Mouse (Mus musculus): Measurements from ENCODE around the gene Rd3. TPM values are rescaled to one million over a fixed set of nuclear protein-coding genes. Genes with fewer than 3 reads are reported as not detected.
A peak's percentile ranks its signal among the peaks of the same experiment; 100 is the strongest.

Rd3 gene
- polyA plus RNA-seq, 1 experiment from 2014 or later = 0.14 TPM

DNA sequence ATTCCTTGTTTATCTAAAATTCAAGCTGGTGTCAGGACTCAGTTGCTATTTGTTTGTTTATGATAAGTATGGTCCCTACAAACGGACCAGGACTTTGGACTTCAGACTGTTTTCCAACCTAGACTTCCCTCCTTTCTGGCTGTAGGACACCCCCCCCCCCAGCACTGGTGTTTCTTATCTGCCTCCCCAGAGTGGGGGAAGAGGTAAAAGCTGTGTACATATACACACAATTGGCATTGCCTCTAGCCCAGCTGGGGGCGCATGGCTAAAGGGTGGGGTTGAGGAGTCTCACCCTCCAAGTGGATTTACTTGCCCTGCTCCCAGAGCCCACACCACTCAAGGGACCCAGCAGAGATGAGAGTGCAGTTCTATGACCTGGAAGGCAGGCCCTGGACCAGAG lies 30.3 kb upstream of the Rd3 start:
- Histone ChIP-seq H3K4me2 (no peak overlapping the region), H3K36me3 (no peaks in the 10 kb centered on the region), H3K4me3 (replicated peaks) (no peak overlapping the region), H3K27ac (no peak overlapping the region), H3K9ac (no peak overlapping the region), H3K9me3 (replicated peaks) (no peaks in the 10 kb centered on the region), H3K27me3 (no peaks in the 10 kb centered on the region), H3K4me1 (replicated peaks) (peaks cover 11% of the 10 kb centered on the region)
- WGBS (ENCODE audit: insufficient replicate concordance) = 46% methylated on average over 2 of the region's 2 CpGs
- DNase-seq (no peak), ATAC-seq (ENCODE audit: low read depth) (no peak)

GRCm38 (mm10) chr1:191947796-191948195 lies 29.4 kb upstream of the Rd3 start:
- 71% methylated on average over 8 of the region's 8 CpGs for WGBS (ENCODE audit: insufficient replicate concordance)
- no peak for ATAC-seq (ENCODE audit: low read depth)

GRCm38 (mm10) chr1:191948600-191948999 lies 28.6 kb upstream of the Rd3 start:
- no peak for DNase-seq
- H3K27me3 ChIP-seq = no peaks in the 10 kb centered on the region
- 70% methylated on average over 8 of the region's 8 CpGs for WGBS (ENCODE audit: insufficient replicate concordance)
- no peaks in the 10 kb centered on the region for H3K36me3 ChIP-seq
- no peak overlapping the region for H3K27ac ChIP-seq
- no peak overlapping the region for H3K9ac ChIP-seq
- peaks cover 11% of the 10 kb centered on the region for H3K4me1 ChIP-seq (replicated peaks)
- no peak overlapping the region for H3K4me3 ChIP-seq (replicated peaks)
- ATAC-seq (ENCODE audit: low read depth) = no peak
- no peaks in the 10 kb centered on the region for H3K9me3 ChIP-seq (replicated peaks)
- H3K4me2 ChIP-seq = no peak overlapping the region

More at GRCm38 (mm10) chr1:191947796-191948195, 29.4 kb upstream of the Rd3 start:
- Histone ChIP-seq H3K4me3 (replicated peaks) (no peak overlapping the region), H3K36me3 (no peaks in the 10 kb centered on the region), H3K27ac (no peak overlapping the region), H3K4me1 (replicated peaks) (peaks cover 11% of the 10 kb centered on the region), H3K27me3 (no peaks in the 10 kb centered on the region), H3K9ac (no peak overlapping the region), H3K9me3 (replicated peaks) (no peaks in the 10 kb centered on the region), H3K4me2 (no peak overlapping the region)
- DNase-seq = no peak

GRCm38 (mm10) chr1:191950611-191951010 lies 26.6 kb upstream of the Rd3 start:
- DNase-seq (no peak), ATAC-seq (ENCODE audit: low read depth) (no peak)
- H3K27me3 ChIP-seq = no peaks in the 10 kb centered on the region
- H3K4me2 ChIP-seq = no peak overlapping the region
- no peak overlapping the region for H3K9ac ChIP-seq
- 55% methylated on average over 2 of the region's 2 CpGs for WGBS (ENCODE audit: insufficient replicate concordance)
- no peak overlapping the region for H3K27ac ChIP-seq
- no peak overlapping the region for H3K4me3 ChIP-seq (replicated peaks)
- H3K4me1 ChIP-seq (replicated peaks) = peaks cover 15% of the 10 kb centered on the region
- no peaks in the 10 kb centered on the region for H3K36me3 ChIP-seq
- no peaks in the 10 kb centered on the region for H3K9me3 ChIP-seq (replicated peaks)

GRCm38 (mm10) chr1:191952733-191953335 lies 24.3 kb upstream of the Rd3 start:
- WGBS (ENCODE audit: insufficient replicate concordance) = 78% methylated on average over 11 of the region's 11 CpGs
- H3K27me3 ChIP-seq = no peaks in the 10 kb centered on the region
- H3K4me1 ChIP-seq (replicated peaks) = peaks cover 15% of the 10 kb centered on the region
- H3K27ac ChIP-seq = no peak overlapping the region
- H3K4me3 ChIP-seq (replicated peaks) = no peak overlapping the region
- no peak for DNase-seq
- no peak overlapping the region for H3K9ac ChIP-seq
- no peaks in the 10 kb centered on the region for H3K36me3 ChIP-seq
- H3K4me2 ChIP-seq = no peak overlapping the region
- no peak for ATAC-seq (ENCODE audit: low read depth)
- H3K9me3 ChIP-seq (replicated peaks) = no peaks in the 10 kb centered on the region

- ATAC-seq (ENCODE audit: low read depth) (peak; percentile 34), DNase-seq (no peak)
- H3K4me2 ChIP-seq = no peak overlapping the region
- H3K27ac ChIP-seq = peak overlapping the region; percentile 1
- no peaks in the 10 kb centered on the region for H3K27me3 ChIP-seq
- no peaks in the 10 kb centered on the region for H3K9me3 ChIP-seq (replicated peaks)
- H3K4me1 ChIP-seq (replicated peaks) = peaks cover 15% of the 10 kb centered on the region
- no peaks in the 10 kb centered on the region for H3K36me3 ChIP-seq
- H3K4me3 ChIP-seq (replicated peaks) = no peak overlapping the region
- H3K9ac ChIP-seq = no peak overlapping the region
- 32% methylated on average over 3 of the region's 3 CpGs for WGBS (ENCODE audit: insufficient replicate concordance)
Observed at GRCm38 (mm10) chr1:191955101-191955500, 22.1 kb upstream of the Rd3 start.

GRCm38 (mm10) chr1:191956261-191956660 lies 20.9 kb upstream of the Rd3 start:
- no peak for DNase-seq
- WGBS (ENCODE audit: insufficient replicate concordance) = 42% methylated on average over 3 of the region's 3 CpGs
- H3K9ac ChIP-seq = no peak overlapping the region
- no peak overlapping the region for H3K4me3 ChIP-seq (replicated peaks)
- no peaks in the 10 kb centered on the region for H3K36me3 ChIP-seq
- no peaks in the 10 kb centered on the region for H3K9me3 ChIP-seq (replicated peaks)
- H3K4me2 ChIP-seq = 0 out of 2 replicates have a peak overlapping the region, but pooled peaks have one; percentile 23
- peak; percentile 57 for ATAC-seq (ENCODE audit: low read depth)
- no peak overlapping the region; the same call in 1 of the 2 replicates for H3K27ac ChIP-seq
- H3K4me1 ChIP-seq (replicated peaks) = peaks cover 15% of the 10 kb centered on the region
- H3K27me3 ChIP-seq = no peaks in the 10 kb centered on the region

DNA sequence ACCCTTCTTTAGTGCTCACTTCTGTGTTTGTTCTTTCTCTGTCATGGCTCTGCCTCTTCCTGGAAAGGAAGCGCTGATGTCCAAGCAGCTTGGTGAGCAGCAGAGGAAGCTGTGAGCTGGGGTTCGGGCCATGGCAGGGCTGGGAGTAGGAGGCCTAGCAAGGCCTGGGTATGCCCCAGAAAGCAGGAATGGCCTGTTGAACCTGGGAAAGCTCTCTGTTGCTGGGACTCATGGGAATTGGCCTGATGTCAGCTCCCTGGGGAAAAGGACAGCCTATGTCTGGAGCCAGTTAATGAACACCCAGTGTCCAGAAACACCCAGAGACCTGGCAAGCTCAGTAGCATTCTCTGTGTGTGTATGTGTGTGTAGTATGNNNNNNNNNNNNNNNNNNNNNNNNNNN lies 20.3 kb upstream of the Rd3 start:
- 49% methylated on average over 2 of the region's 2 CpGs for WGBS (ENCODE audit: insufficient replicate concordance)
- Histone ChIP-seq H3K4me2 (0 out of 2 replicates have a peak overlapping the region, but pooled peaks have one; percentile 23), H3K4me1 (replicated peaks) (peaks cover 15% of the 10 kb centered on the region), H3K9ac (no peak overlapping the region), H3K4me3 (replicated peaks) (no peak overlapping the region), H3K36me3 (no peaks in the 10 kb centered on the region), H3K27ac (peak overlapping the region; percentile 16; the same call in 1 of the 2 replicates), H3K27me3 (no peaks in the 10 kb centered on the region), H3K9me3 (replicated peaks) (no peaks in the 10 kb centered on the region)
- DNase-seq (no peak), ATAC-seq (ENCODE audit: low read depth) (no peak)

GRCm38 (mm10) chr1:191957321-191957720 lies 19.8 kb upstream of the Rd3 start:
- H3K9ac ChIP-seq = no peak overlapping the region
- ATAC-seq (ENCODE audit: low read depth) = no peak
- no peaks in the 10 kb centered on the region for H3K27me3 ChIP-seq
- DNase-seq = no peak
- H3K4me2 ChIP-seq = no peak overlapping the region
- peaks cover 15% of the 10 kb centered on the region for H3K4me1 ChIP-seq (replicated peaks)
- no peaks in the 10 kb centered on the region for H3K9me3 ChIP-seq (replicated peaks)
- no peak overlapping the region for H3K27ac ChIP-seq
- WGBS (ENCODE audit: insufficient replicate concordance) = 77% methylated on average over 3 of the region's 3 CpGs
- no peak overlapping the region for H3K4me3 ChIP-seq (replicated peaks)
- H3K36me3 ChIP-seq = no peaks in the 10 kb centered on the region

DNA sequence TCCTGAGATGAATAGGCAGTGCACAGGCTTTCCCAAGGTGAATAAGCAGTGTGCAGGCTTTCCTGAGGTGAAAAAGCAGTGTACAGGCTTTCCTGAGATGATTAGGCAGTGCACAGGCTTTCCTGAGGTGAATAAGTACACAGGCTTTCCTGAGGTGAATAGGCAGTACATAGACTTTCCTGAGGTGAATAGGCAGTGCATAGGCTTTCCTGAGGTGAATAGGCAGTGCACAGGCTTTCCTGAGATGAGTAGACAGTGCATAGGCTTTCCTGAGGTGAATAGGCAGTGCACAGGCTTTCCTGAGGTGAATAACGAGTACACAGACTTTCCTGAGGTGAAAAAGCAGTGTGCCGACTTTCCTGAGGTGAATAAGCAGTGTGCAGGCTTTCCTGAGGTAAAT lies 16.2 kb upstream of the Rd3 start:
- H3K4me2 ChIP-seq = no peak overlapping the region
- H3K27me3 ChIP-seq = no peaks in the 10 kb centered on the region; the same call in 1 of the 2 replicates
- 32% methylated on average over 2 of the region's 2 CpGs for WGBS (ENCODE audit: insufficient replicate concordance)
- no peak for ATAC-seq (ENCODE audit: low read depth)
- H3K27ac ChIP-seq = no peak overlapping the region
- H3K4me1 ChIP-seq (replicated peaks) = peaks cover 17% of the 10 kb centered on the region
- H3K9ac ChIP-seq = no peak overlapping the region
- no peak overlapping the region for H3K4me3 ChIP-seq (replicated peaks)
- no peaks in the 10 kb centered on the region for H3K36me3 ChIP-seq
- DNase-seq = no peak
- no peaks in the 10 kb centered on the region for H3K9me3 ChIP-seq (replicated peaks)

DNA sequence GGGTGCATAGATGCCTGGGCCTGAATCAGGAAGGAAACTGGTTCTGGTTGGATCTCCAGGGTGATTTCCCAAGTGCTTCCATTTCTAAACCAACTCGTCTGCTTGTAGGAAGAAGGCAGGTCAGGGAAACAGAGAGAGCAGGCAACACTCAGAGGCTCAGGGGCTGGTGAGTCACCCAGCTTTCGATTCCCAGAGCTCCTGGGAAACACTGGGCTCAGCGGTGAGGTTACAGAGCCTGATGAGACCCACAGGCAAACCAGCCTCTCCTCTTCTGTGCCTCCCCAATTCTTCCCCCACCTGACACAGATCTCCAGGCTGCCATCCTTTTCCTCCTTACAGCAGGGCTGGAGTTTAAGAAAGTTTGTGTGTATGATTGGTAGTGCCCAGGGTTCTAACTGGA lies 13.8 kb upstream of the Rd3 start:
- H3K9ac ChIP-seq = no peak overlapping the region
- H3K36me3 ChIP-seq = no peaks in the 10 kb centered on the region

More for the DNA sequence above, 13.8 kb upstream of the Rd3 start:
- no peak for DNase-seq
- no peak overlapping the region for H3K4me2 ChIP-seq
- H3K4me1 ChIP-seq (replicated peaks) = peaks cover 8% of the 10 kb centered on the region
- no peak for ATAC-seq (ENCODE audit: low read depth)
- H3K27me3 ChIP-seq = no peaks in the 10 kb centered on the region; the same call in 1 of the 2 replicates
- H3K4me3 ChIP-seq (replicated peaks) = no peak overlapping the region
- no peaks in the 10 kb centered on the region for H3K9me3 ChIP-seq (replicated peaks)
- H3K27ac ChIP-seq = no peak overlapping the region
- WGBS (ENCODE audit: insufficient replicate concordance) = 64% methylated on average over 3 of the region's 3 CpGs

All from liver, embryonic 13.5 days (tissue).